Mouse (Mus musculus): ENCODE data around the gene Apba2. TPM values are rescaled to one million over a fixed set of nuclear protein-coding genes. Genes with fewer than 3 reads are reported as not detected.

The Apba2 gene
- polyA plus RNA-seq, 1 experiment from 2014 or later: 3.8 TPM

DNA sequence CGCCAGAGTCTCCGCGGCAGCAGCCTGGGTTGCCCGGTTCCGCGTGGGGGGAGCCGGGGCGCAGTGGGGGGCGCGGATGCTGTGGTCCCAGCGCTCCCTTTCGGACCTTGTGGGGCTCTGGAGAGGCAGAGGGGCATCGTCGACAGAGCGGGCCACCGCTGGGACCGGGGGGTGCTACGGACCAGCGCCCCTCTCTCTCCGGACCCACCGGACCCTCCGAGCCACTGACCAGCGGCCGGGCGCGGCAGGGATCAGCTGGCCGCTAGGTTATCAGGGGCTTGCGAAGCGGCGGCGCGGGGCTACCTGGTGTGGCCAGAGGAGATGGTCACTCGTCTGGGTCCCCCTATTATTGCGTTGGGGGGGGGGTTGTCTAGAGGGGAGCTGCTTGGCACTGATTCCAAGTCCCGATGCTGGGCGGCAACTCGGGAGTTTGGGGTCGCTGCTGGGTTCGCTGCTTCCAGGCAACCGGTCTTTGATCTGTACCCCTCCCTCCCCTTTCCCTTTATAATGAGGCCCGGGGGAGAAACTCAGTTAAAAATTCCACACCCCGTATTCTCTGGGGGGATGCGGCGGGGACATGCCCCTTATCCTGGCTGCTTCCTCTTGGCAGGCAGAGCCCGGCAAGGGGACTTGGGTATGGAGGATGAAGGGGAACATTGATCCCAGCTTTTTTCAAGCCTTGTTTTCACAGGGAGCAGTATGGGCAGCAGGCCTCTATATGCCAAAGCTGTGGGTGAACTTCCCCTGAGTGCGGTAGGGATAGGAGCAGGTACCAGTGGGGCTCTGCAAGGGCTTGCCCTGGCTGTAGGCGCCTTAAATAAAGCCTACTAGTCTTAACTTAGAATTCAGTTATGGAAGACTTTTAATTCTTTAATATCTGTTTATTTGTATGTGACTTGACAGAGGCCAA, 1.0 kb downstream of the Apba2 start:
- peak overlapping the region; percentile 57 for H3K4me3 ChIP-seq (ENCODE audit: low read depth, low read length)
- H3K27me3 ChIP-seq (ENCODE audit: insufficient read depth, low read length): peaks cover 39% of the 10 kb centered on the region
- no peaks in the 10 kb centered on the region for H3K4me1 ChIP-seq (ENCODE audit: insufficient read depth)
- no peaks in the 10 kb centered on the region for H3K9me3 ChIP-seq (ENCODE audit: low read depth, low read length)
- DNase-seq (peak; percentile 5), ATAC-seq (ENCODE audit: insufficient read depth) (peak; percentile 45; the same call in 1 of the 2 replicates)
- 2% methylated on average over 42 of the region's 47 CpGs for WGBS
- H3K9ac ChIP-seq: peak overlapping the region; percentile 57
- peak overlapping the region; percentile 96 for H3K4me2 ChIP-seq
- H3K27ac ChIP-seq (ENCODE audit: low read depth): no peak overlapping the region
- H3K36me3 ChIP-seq (ENCODE audit: insufficient read depth): no peaks in the 10 kb centered on the region
- TF ChIP-seq CTCF (IDR thresholded peaks at IDR 0.05; ENCODE audit: low read depth): no peak

DNA sequence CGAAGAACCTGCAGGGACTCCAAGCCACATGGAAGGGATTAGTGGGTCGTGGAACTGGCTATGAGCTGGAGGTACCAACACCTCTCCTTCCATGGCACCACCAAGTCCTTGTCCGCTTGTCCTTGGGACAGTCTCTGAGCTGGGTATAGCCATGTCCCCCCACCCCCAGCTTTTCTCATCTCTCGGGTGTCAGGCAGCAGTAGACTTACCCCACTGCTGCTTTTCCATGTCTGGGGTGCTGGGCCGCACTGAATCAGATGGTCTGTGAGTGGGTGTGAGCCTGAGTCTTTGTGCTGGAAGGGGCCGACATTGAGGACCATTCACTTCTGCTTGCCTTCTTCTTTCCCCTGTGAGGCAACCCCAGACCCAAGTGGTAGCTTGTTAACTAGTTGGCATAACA, 2.1 kb downstream of the Apba2 start:
- no peak overlapping the region for H3K27ac ChIP-seq (ENCODE audit: low read depth)
- peaks cover 39% of the 10 kb centered on the region for H3K27me3 ChIP-seq (ENCODE audit: insufficient read depth, low read length)
- H3K4me1 ChIP-seq (ENCODE audit: insufficient read depth): no peaks in the 10 kb centered on the region
- H3K4me3 ChIP-seq (ENCODE audit: low read depth, low read length): no peak overlapping the region
- no peaks in the 10 kb centered on the region for H3K36me3 ChIP-seq (ENCODE audit: insufficient read depth)
- H3K4me2 ChIP-seq: no peak overlapping the region
- TF ChIP-seq CTCF (IDR thresholded peaks at IDR 0.05; ENCODE audit: low read depth): no peak
- H3K9me3 ChIP-seq (ENCODE audit: low read depth, low read length): no peaks in the 10 kb centered on the region
- no peak for DNase-seq
- WGBS: 84% methylated on average over 6 of the region's 6 CpGs
- ATAC-seq (ENCODE audit: insufficient read depth): no peak
- H3K9ac ChIP-seq: no peak overlapping the region

DNA sequence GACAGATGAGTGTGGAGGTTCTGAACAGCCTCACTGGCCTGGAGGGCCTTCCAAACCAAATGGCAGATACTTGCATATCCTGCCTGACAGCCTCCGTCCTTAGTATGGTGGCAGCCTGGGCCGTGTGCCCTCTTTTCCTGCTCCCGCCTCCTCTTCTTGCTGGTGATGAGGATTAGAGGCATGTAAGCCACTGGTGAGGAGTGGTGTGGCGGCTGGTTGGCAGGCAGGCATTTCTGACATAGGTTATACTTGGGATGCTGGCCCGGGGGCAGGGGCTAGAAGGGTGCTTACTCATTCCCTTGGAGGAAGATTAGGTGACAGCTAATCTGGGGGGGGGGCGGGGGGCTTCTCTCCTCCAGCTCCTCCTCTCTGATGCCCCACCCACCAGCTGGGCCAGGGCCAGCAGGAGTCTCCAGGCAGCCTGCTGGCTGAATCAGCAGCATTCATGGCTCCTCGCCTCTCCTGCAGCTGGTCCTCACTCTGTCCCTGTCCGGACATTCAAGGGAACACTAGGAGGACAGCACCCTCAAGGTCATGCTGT, 3.3 kb downstream of the Apba2 start:
- no peaks in the 10 kb centered on the region for H3K36me3 ChIP-seq (ENCODE audit: insufficient read depth)
- H3K9me3 ChIP-seq (ENCODE audit: low read depth, low read length): no peaks in the 10 kb centered on the region
- no peak overlapping the region for H3K27ac ChIP-seq (ENCODE audit: low read depth)
- ATAC-seq (ENCODE audit: insufficient read depth) (peak; percentile 9; the same call in 1 of the 2 replicates), DNase-seq (peak; percentile 48)
- no peaks in the 10 kb centered on the region for H3K4me1 ChIP-seq (ENCODE audit: insufficient read depth)
- TF ChIP-seq CTCF (IDR thresholded peaks at IDR 0.05; ENCODE audit: low read depth): no peak
- H3K9ac ChIP-seq: no peak overlapping the region
- H3K27me3 ChIP-seq (ENCODE audit: insufficient read depth, low read length): peaks cover 39% of the 10 kb centered on the region
- no peak overlapping the region for H3K4me2 ChIP-seq
- H3K4me3 ChIP-seq (ENCODE audit: low read depth, low read length): no peak overlapping the region
- WGBS: 17% methylated on average over 8 of the region's 8 CpGs

DNA sequence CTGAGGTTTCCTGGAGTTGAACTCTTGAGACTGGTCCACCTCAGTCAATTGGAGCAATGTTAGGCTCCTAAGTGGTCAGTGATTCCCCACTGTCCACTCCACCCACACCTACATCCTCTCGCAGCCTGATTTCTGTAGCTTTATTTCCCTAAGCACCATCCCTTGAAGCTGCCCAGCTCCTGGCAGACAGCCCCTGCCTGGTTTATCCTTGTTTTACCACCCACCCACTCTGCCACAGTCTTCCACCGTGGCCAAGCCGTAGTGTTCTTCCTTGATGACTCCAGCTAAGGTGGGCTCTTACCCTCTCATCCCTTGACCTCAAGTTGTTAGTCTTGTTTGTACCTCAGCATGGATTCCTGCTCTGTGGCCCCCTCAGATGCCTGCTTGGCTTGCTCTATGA, 4.1 kb downstream of the Apba2 start:
- H3K27me3 ChIP-seq (ENCODE audit: insufficient read depth, low read length): peaks cover 36% of the 10 kb centered on the region
- WGBS: 73% methylated on average over 3 of the region's 3 CpGs
- no peak overlapping the region for H3K27ac ChIP-seq (ENCODE audit: low read depth)
- DNase-seq (no peak), ATAC-seq (ENCODE audit: insufficient read depth) (no peak)
- H3K36me3 ChIP-seq (ENCODE audit: insufficient read depth): no peaks in the 10 kb centered on the region
- TF ChIP-seq CTCF (IDR thresholded peaks at IDR 0.05; ENCODE audit: low read depth): no peak
- no peaks in the 10 kb centered on the region for H3K9me3 ChIP-seq (ENCODE audit: low read depth, low read length)
- no peaks in the 10 kb centered on the region for H3K4me1 ChIP-seq (ENCODE audit: insufficient read depth)
- no peak overlapping the region for H3K9ac ChIP-seq
- H3K4me2 ChIP-seq: no peak overlapping the region
- H3K4me3 ChIP-seq (ENCODE audit: low read depth, low read length): no peak overlapping the region

DNA sequence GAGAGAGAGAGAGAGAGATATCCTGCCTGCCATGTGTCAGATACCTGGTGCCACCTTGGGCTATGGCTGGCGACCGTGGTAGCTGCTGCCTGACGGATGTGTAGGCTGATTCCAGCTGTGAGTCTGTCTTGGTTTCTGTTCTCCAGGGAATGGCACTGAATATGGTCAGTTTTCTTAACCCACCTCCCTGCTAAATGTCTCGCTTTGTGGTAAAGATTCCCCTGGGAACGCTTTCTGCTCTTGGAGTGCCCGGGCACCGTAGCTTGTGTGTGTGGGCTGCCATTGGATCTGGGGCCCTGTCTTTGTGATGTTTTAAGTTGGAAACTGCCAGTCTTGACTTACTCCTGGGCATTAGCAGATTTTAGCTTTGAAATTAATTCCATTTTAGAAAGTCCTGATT, 7.3 kb downstream of the Apba2 start:
- Histone ChIP-seq H3K9ac (no peak overlapping the region), H3K4me1 (ENCODE audit: insufficient read depth) (no peaks in the 10 kb centered on the region), H3K9me3 (ENCODE audit: low read depth, low read length) (no peaks in the 10 kb centered on the region), H3K27me3 (ENCODE audit: insufficient read depth, low read length) (0 out of 2 replicates have a peak, but pooled peaks cover 6% of the 10 kb centered on the region), H3K36me3 (ENCODE audit: insufficient read depth) (no peaks in the 10 kb centered on the region), H3K4me2 (no peak overlapping the region), H3K4me3 (ENCODE audit: low read depth, low read length) (no peak overlapping the region), H3K27ac (ENCODE audit: low read depth) (no peak overlapping the region)
- 84% methylated on average over 7 of the region's 7 CpGs for WGBS
- no peak for DNase-seq
- no peak for TF ChIP-seq CTCF (IDR thresholded peaks at IDR 0.05; ENCODE audit: low read depth)
- ATAC-seq (ENCODE audit: insufficient read depth): no peak

DNA sequence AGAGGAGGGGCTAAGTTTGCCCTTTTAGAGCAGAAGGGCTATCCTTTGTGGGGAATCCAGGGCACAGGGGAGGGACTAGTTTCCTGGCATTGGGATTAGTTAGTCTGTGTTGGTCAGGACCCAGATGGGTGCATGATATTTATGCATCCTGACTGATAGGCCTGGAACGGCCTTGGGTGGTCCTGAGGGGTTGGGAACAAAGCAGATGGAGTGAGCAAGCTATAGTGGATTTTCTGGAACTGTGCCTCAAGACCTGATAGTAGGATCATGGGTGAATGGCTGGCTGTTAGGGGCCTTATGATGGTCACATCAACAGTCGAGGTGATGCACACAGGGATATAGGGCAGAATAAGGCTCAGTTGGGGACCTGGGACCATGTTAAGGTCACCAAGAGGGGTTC, 8.4 kb downstream of the Apba2 start:
- no peak for DNase-seq
- H3K4me1 ChIP-seq (ENCODE audit: insufficient read depth): no peaks in the 10 kb centered on the region
- WGBS: 84% methylated on average over 2 of the region's 2 CpGs
- TF ChIP-seq CTCF (IDR thresholded peaks at IDR 0.05; ENCODE audit: low read depth): no peak
- ATAC-seq (ENCODE audit: insufficient read depth): no peak
- no peak overlapping the region for H3K4me3 ChIP-seq (ENCODE audit: low read depth, low read length)
- no peaks in the 10 kb centered on the region for H3K27me3 ChIP-seq (ENCODE audit: insufficient read depth, low read length)
- no peaks in the 10 kb centered on the region for H3K36me3 ChIP-seq (ENCODE audit: insufficient read depth)
- no peak overlapping the region for H3K4me2 ChIP-seq
- no peak overlapping the region for H3K27ac ChIP-seq (ENCODE audit: low read depth)
- H3K9me3 ChIP-seq (ENCODE audit: low read depth, low read length): no peaks in the 10 kb centered on the region
- H3K9ac ChIP-seq: no peak overlapping the region

DNA sequence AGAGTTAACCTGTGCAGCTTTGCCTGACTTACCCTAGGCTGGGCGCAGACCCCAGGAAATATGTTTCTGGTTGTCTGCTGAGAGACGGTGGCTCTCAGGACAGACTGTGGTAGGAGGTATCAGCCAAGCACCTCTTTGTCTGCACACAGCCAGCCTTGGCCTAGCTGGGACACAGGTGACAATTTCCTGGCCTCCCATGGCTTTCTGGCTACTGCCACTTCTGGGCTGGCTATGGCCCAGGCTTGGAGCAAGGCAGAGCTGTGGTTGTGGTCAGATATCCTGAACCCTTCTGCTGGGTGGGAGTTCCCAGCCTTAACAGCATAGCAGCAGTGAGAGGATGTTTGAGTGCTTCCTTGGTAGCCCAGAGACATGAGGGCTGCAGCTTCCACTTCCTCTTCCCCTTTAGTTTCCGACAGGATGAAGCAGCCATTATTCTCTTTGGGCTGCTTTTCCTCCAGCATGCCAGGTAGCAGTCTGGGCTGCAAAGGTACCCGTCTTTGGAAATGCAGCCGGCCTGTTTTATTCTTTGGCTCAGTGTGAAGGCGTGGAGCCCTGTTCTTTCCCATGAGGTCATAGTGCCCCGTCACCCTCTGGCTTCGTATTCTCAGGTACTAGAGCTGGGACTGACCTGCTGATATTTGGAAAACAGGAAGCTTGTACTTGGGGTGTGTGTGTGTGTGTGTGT, 9.2 kb downstream of the Apba2 start:
- H3K9ac ChIP-seq: no peak overlapping the region
- no peaks in the 10 kb centered on the region for H3K27me3 ChIP-seq (ENCODE audit: insufficient read depth, low read length)
- no peak overlapping the region for H3K27ac ChIP-seq (ENCODE audit: low read depth)
- WGBS: 76% methylated on average over 8 of the region's 8 CpGs
- TF ChIP-seq CTCF (IDR thresholded peaks at IDR 0.05; ENCODE audit: low read depth): no peak
- no peaks in the 10 kb centered on the region for H3K9me3 ChIP-seq (ENCODE audit: low read depth, low read length)
- no peaks in the 10 kb centered on the region for H3K36me3 ChIP-seq (ENCODE audit: insufficient read depth)
- H3K4me2 ChIP-seq: no peak overlapping the region
- no peaks in the 10 kb centered on the region for H3K4me1 ChIP-seq (ENCODE audit: insufficient read depth)
- no peak for DNase-seq
- no peak for ATAC-seq (ENCODE audit: insufficient read depth)
- no peak overlapping the region for H3K4me3 ChIP-seq (ENCODE audit: low read depth, low read length)

Measured in lung, embryonic 14.5 days (tissue).